Mouse (Mus musculus): Measurements from ENCODE around the gene Eaf2. TPM values are rescaled to one million over a fixed set of nuclear protein-coding genes. Genes with fewer than 3 reads are reported as not detected.
A peak's percentile ranks its signal among the peaks of the same experiment; 100 is the strongest.
"Not testable (repeated sequence)": the region's sequence is repeated elsewhere in the genome, so short reads cannot be mapped to it uniquely, and the experiment has no call there.

The Eaf2 gene
- total RNA-seq, 2 experiments from 2014 or later, result 0.54 to 0.78 TPM

DNA sequence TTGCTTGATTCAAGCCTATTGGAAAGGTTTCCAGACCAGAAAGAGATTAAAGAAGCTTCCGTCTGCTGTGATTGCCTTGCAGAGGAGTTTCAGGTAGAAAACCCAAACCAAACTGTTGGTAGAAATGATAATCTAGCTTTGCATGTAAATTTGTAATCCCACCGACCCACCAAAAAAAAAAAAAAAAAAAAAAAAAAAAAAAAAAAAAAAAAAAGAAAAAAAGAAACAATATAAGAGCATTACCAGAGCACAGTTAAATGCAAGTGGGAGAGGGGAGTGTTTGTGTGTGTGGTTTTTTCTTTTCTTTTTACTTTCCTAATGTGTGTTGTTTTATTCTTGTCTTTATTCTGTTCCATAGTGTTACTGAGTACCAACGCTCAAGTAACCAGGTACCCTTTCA is 23.6 kb downstream of the Eaf2 start:
- intact Hi-C loops (cut with DNase I), result no loop called here

DNA sequence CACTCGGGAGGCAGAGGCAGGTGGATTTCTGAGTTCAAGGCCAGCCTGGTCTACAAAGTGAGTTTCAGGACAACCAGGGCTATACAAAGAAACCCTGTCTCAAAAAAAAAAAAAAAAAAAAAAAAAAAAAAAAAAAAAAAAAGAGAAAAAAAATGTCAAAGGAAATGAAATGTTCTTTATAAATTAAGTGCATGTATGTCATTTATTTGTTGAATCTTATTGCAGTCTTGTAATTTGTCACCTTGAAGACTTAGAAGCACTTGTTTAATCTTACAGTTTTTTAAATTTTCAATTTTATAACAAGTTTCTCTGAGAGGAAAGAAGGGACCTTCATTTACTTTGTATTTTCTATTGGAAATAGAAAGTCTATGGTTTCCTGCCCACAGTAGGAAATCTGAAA is 27.9 kb downstream of the Eaf2 start:
- DNase-seq; intact Hi-C loops (cut with DNase I): not testable (repeated sequence)

More for the DNA sequence above, 23.6 kb downstream of the Eaf2 start:
- DNase-seq, result no peak

DNA sequence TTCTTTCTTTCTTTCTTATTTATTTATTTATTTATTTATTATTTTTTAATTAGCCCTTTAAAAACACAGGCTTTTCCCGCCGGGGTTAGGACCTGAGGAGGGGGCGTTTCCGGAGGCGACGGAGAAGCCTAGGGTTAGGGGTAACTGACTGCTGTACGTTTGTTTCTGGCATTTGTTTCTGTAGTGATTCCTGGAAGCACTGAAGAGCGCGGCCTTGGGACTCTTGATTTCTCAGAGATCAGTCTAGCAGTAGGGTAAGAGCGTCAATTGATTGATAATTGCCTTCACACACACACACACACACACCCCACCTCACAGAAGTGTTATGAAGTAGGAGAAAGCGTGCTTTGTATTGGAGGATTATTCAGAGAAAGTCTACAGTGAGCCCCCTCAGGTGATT is 46.0 kb downstream of the Eaf2 start:
- intact Hi-C loops (cut with DNase I), result loop anchor here (10.0 kb wide), 1 partner anchor 754 kb away; the partner anchor contains the start of genes Ccdc58 and Fam162a
- no peak for DNase-seq

DNA sequence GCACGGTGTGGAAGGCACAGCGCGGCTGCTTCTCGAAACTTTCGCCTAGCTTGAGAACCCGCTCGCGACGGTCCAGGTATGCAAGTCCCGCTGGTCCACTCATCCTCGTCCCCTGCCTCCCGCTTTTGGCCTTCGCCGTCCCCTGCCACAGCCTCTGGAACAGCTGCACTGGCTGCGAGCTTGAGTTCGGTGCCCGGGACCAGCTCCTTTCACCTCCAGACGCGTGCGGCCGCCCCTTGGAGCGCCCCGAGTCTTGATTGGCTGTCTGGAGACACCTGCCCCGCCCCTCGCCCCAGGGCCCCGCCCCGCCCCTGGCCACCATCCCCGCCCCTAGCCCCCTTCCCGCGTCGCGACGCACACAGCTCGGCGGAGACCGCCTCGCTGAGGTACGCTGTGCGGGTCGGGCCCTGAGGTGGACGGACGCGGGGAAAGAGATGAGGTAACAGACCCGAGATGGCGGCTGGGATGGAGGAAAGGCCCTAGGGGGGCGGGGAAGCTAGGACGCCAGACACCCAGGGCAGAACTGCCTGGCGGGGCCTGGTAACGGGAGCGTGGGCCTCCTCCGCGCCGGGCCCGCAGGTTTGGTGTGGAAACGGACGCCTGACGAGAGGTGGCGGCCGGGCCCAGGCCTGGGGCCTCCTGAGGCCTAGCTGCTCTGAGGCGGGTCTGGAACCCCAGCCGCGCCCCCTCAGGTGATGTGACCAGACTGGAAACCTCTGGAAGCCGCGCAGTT is 46.6 kb downstream of the Eaf2 start, which contains the start of gene Iqcb1:
TSS of gene Iqcb1 (plus strand) at position 332 of the 733 bp plus-strand sequence.
- DNase-seq, result peak; percentile 78 to 84
- intact Hi-C loops (cut with DNase I), result loop anchor here (10.0 kb wide), 1 partner anchor 753 kb away; the partner anchor contains the start of genes Ccdc58 and Fam162a

DNA sequence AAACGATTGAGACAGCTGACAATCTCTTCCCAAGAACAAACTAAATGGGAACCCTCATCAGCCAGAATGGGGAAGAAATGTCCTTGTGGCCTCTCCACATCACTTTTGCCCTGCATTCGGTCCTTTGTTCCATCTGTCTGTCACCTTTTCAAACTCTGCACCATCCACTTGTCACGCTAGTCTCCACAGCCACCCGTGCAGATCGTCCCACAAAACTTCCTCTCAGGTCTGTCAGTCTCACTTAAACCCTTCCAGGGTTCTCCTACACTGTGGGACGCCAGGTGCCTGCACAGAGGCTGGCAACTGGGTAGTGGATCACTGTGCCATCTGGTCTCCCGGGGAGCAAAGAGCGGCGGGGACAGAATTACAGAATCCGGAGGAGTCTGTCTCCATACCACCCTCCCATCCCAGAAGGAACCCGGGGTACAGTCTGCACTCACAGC is 47.2 kb downstream of the Eaf2 start:
- intact Hi-C loops (cut with DNase I), result loop anchor here (10.0 kb wide), 1 partner anchor 753 kb away; the partner anchor contains the start of genes Ccdc58 and Fam162a
- DNase-seq, result no peak

DNA sequence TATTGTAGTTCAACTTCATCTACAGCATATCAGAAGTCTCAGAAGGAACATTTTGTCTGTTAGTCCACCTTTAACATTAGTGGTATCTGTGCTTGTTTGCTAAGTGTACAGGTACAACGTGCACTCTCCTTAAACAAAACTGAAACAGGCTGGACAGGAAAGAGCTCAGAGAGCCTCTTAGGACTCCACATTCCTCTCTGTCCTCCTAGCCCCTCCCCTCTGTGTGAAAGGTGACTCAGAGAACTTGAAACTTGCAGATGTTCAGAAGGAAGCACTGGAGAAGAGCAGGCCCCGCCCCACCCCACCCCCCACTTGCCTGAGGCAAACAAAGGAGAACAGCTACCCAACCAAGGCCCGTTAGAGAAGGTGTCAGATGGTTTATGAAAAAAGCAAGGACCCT is 53.3 kb downstream of the Eaf2 start:
- no peak for DNase-seq
- intact Hi-C loops (cut with DNase I), result loop anchor here (10.0 kb wide), 1 partner anchor 747 kb away; the partner anchor contains the start of genes Ccdc58 and Fam162a

DNA sequence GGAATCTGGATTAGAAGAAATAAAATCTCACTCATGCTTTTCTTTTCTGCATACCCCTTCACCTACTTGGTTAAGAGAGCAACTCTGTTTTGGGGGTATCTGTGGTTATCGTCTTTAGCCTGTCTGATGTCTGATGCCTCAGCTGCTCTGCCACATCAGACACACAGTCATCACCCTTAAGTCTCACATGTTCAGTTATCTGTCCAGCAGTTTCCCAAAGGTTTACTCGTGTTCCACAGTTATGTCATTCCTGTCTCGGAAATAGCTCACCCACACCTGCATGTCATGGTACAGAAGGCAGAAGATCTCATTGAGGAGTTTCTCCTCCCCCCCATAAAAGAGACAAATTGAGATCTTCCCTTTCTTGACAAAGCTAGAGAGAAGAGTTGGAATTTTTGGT is 54.1 kb downstream of the Eaf2 start:
- intact Hi-C loops (cut with DNase I), result loop anchor here (10.0 kb wide), 1 partner anchor 746 kb away; the partner anchor contains the start of genes Ccdc58 and Fam162a
- no peak for DNase-seq

DNA sequence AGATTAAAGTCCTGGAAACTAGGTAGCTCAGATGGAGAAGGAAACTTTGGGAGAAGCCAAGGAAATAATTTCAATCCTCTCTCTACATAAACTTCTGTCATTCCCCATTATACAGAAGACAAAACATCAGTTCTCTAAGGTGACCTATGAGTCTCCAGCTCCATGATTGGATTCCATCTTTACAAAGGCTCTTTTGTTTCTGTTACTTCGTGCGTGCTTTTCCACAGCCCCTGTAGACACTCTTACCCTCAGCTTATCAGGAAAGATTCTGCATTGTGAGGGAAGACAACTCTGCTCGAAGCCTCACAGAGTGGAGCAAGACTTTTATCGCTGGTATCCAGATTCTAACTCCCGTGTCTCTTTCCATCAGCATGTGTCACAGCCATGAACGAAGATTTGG is 54.8 kb downstream of the Eaf2 start:
- no peak for DNase-seq
- intact Hi-C loops (cut with DNase I), result loop anchor here (10.0 kb wide), 1 partner anchor 745 kb away; the partner anchor contains the start of genes Ccdc58 and Fam162a

DNA sequence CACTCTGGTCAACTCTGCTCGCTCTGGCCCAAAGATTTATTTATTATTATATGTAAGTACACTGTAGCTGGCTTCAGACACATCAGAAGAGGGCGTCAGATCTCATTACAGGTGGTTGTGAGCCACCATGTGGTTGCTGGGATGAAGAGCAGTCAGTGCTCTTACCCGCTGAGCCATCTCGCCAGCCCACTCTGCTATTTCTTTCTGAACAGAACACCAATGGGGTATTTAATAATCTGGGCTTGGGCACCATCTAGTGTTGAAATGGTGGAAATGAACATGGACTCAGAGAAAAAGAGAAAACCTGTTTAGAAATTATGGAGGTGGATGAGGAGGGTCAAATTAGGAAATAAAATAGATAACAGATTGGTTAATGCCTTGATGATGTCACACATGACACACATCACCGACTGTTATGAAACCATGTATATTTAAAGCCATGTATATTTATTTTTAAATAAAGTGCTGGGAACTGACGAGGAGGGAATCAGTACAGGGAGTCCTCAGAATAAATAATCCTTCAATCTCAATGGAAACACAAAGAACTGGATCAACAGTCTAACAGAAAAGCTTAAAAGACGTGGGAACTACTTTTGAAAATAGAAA is 57.4 kb downstream of the Eaf2 start:
- intact Hi-C loops (cut with DNase I), result loop anchor here (1.0 to 5.0 kb wide), 3 partner anchors 94 to 344 kb away; partner anchors contain the start of gene Polq
- DNase-seq, result peak; percentile 43 to 54

DNA sequence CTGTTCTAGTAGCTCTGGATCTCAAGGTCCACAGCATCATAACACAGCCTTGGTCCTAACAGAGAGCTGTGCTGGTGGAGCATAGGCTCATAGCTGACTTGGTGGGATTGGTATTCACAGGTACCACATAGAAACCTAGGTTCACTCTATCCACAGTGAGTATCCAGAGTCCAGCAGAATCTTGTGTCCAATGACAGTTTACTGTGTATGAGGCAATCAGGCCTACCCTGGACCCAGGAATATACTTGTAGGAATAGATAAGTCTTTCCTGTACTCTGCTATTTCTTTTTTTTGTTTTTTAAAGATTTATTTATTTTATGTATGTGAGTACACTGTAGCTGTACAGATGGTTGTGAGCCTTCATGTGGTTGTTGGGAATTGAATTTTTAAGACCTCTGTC is 57.9 kb downstream of the Eaf2 start:
- DNase-seq, result no peak
- intact Hi-C loops (cut with DNase I), result loop anchor here (1.0 to 5.0 kb wide), 3 partner anchors 94 to 344 kb away; partner anchors contain the start of gene Polq

DNA sequence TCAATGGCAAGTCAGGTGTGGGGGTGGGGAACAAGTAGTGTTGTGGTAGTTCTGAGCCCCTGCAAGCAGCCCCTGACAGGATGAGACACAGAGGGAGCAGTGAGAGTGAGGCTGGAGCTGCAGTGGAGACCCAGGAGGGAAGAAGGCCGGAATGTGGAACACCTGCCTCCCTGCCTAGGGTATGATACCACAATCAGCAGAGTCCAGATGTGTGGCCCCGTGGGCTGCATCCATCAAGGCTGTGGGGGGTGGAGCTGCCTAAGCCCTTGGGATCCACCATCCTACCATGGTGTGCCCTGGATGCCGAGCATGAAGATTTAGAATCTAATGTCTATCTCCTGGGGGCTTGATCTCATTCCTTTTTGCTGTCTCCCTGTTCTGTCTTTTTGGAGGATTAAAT is 61.1 kb downstream of the Eaf2 start:
- intact Hi-C loops (cut with DNase I), result no loop called here
- no peak for DNase-seq

DNA sequence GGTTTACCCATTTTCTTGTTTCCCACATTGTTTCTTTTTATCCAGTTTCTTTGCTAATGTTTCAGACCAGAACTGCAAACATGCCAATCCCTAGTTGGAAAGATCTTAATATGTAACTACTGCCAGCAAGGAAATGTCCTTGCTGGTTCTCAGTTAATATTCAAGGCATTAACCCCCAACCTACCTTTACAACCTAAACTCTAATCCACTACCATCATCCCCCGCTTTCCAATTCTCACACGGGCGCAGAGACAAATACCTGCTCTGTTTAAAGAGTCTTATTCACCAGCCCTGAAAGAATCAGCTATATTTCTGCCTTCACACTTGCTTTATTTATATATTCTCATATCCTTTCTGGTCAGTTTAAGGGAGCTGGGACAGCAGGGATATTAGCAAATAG is 66.2 kb downstream of the Eaf2 start:
- intact Hi-C loops (cut with DNase I), result no loop called here
- no peak for DNase-seq

DNA sequence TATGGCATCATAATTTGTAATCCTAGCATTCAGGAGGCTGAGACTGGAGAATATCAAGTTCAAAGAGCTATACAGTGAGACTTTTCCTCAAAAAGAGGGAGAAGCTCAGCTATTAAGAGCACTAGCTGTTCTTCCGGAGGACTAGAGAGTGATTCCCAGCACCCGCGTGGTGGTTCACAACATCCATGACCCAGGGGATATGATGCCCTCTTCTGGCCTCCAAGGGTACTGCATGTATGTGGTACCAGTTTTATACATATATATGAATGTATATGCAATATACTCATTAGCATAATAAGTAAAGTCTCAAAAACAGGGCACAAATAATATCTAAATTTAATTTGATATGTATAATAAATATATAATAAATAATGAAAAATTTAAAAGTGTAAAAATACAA is 72.4 kb downstream of the Eaf2 start:
- no peak for DNase-seq
- intact Hi-C loops (cut with DNase I), result no loop called here

DNA sequence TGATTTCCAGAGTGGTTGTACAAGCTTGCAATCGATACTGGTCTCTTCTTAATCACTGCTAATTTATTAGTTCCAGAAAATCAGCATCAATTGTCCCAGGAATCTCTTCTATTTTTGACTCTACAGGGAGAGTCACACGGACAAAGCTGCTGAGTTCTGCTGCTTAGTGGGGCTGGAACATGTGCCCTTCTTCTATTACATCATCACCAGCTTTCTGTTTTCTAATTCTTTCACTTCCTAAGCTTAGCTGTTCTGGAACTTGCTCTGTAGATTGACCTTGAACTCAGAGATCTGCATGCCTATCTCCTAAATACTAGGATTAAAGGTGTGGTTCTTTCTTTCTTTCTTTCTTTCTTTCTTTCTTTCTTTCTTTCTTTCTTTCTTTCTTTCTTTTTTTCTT is 76.5 kb downstream of the Eaf2 start:
- DNase-seq, result no peak
- intact Hi-C loops (cut with DNase I), result no loop called here

DNA sequence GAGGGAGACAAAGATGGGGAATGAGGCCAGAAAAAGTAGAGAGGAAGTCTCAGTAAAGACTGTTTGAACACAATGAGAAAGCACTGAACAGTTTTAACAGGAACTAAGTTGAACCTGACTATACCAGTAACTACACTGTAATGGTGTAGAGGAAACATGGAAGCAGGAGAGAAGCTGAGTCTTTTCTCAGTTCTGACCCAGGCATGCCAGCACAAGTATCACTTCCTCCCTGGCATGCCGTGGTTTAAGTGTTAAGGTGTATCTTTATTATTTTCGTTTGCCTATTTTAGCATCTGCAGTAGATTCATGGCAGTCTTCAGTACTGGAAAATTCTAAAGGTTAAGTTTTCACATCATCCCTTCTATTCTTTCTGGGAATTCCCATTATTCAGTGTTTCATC is 79.8 kb downstream of the Eaf2 start:
- no peak for DNase-seq
- intact Hi-C loops (cut with DNase I), result no loop called here

DNA sequence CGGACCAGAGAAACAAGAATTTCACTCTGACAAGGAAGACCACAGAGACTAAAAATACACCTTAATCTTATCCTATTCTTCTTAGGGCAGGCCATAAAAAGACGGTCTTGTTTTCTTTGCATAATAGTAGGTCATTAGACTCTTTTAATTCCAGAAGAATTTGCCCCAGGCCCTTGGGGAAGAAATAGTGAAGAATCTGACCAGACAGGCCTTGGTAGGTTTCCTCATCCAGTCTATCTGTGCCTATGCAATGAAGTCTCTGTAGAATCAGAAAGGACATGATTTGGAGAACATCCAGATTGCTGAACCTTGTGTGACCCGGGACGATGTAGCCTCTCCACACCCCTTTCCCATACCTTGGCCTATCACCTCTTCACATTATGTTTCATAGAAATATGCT is 84.6 kb downstream of the Eaf2 start:
- intact Hi-C loops (cut with DNase I), result no loop called here
- no peak for DNase-seq

DNA sequence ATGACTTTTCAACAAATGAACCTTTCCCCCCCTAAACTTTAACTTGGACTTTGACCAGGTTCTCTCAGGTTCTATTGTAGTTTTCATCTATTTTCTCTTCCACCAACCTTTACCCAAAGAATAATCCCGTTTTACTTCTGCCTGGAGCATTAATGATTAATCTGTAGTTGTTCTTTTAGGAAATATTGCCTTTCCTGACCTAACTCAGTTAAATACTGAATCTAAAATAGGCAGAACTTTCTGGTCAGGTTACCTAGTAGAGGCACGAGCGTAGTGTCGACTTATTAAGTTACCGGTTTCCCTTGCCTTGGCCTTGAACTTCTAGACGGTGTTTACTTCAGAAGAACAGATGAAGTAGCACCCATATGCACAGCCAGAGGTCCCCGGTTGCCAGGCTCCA is 88.3 kb downstream of the Eaf2 start:
- no peak for DNase-seq
- intact Hi-C loops (cut with DNase I), result no loop called here

DNA sequence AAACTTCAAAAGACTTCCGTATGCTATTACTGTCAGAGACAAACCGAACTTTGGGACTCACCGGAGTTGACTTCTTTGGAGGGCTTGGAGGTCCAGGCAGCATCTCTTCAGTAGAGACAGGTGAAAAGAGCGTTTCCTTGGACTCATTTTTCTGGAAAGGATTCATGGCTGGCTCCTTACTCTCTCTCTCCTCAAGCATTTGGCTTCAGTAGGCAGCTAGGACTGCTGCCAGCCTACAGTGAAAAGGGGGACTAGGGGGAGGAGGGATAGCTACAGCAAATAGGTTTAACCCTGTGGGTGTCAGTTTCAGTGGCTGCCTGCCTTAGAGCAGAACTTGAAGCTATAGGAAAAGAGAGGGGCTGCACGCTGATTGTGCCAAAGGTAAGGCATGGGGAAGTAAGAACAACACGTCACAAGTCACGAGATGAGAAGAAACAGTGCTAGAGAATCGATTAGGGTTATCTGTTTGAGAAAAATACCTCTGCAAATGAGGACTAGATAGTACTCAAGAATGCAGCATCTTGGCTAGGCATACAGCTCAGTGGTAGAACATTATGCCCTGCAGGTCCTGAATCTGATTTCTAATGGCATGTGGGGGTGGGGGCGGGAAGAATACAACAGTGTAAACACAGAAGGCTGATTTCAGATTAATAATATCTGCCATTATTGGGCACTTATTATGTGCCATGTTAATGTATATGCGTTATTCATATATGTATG is 90.0 kb downstream of the Eaf2 start, which contains the start of gene Slc15a2:
TSS of gene Slc15a2 (minus strand) at position 369 of the 720 bp plus-strand sequence.
- intact Hi-C loops (cut with DNase I), result no loop called here
- peak in 1 of 2 experiments; percentile 9 for DNase-seq

DNA sequence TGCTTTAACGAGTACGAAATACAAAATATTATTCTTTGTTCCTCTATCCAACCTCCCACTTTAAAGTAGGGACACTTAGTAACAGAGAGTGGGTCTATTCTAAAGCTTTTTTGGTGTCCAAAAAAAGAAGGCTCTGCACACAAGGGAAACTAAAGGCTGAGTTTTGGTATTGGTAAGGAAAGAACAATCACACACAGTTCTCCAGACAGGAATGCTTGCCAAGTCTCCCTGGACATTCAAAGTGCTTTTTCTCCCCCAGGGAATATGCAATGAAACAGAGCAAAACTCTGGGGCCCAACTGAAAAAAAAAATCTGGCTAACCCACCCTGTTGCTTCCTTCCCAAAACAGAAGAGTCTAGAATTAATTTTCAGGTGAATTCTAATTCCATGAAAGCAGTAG is 90.7 kb downstream of the Eaf2 start:
- no peak for DNase-seq
- intact Hi-C loops (cut with DNase I), result no loop called here

DNA sequence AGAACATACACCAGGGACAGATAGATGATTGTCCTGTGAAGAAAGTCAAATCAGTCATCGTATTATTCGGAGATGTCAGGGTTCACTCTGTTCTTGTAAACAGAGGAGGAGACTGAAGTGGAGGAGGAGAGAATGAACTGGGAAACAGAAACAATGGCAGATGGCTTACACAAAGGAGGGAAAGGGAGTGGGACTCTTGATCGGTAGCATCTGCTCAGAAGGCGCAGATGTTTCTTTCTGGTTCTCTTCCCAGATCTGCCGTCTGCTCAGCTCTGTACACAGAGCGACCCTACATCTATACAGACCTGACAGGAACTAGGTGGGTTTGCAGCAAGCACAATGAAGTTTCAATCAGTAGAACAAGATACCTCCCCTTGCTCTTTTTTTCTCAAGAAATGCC is 99.1 kb downstream of the Eaf2 start:
- intact Hi-C loops (cut with DNase I), result no loop called here
- no peak for DNase-seq

DNA sequence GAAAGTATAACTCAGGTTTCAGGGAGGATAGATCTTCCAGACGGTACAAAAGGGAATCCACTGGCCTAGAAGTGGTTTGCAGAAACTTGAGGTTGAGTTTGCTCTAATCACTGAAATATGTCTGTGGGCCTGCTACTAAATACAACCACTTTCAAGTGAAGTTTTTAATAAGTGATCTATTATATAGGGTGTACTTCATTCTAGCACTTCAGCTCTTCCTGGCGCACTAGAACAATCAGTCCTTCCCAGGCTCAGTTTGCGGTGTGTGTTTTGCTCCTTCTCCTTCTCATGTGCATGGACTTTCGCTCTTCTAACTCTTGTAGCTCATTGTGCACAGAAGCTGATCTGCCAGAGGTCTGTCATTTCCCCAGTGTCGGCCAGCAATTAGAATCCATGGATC is 101.8 kb downstream of the Eaf2 start:
- intact Hi-C loops (cut with DNase I), result no loop called here
- no peak for DNase-seq

Data from heart, postnatal 36 days (tissue).